Mouse (Mus musculus) brain, adult 2 months (tissue): ENCODE data around the gene Gtf2f2.
"Not testable (repeated sequence)": the region's sequence is repeated elsewhere in the genome, so short reads cannot be mapped to it uniquely, and the experiment has no call there.

Experiments used
- DNase-seq: peaks from one replicate; pipeline ENCODE4 v3.0.0; 2011; ENCODE audit warnings: low read depth, low spot score

The Gtf2f2 gene

DNA sequence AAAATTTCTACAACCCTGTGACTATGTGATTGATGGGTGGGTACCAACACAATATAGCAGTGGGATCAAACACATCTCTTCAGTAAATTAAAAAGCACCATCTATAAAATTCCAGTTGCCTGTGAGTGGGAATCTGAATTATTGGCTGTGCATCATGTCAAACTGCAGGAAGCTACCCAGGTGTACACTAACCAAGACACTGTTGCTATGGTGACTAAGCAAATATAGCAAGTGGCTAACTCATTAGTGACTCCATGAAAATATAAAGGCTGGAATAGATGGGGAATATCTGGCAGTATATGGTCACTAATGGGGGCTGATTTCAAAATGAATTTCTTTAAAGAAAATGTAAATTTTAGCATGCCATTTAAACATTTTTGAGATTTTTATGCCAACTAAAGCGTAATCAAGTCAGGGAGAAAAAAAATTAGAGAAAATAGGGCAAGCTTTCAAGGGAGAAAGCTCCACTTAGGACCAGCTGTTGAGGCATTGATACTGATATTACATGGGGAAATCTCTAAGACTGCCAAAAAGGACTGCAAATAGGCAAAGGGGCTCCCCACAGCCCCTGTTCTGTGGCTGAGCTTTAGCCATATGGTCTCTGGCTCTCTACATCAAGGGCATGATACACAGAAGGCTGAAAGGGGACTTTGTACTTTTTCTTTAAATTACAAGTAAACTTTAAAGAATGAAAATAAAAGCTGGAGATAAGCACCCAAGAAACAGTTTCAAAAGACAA, 87.2 kb downstream of the Gtf2f2 start:
- no peak for DNase-seq

DNA sequence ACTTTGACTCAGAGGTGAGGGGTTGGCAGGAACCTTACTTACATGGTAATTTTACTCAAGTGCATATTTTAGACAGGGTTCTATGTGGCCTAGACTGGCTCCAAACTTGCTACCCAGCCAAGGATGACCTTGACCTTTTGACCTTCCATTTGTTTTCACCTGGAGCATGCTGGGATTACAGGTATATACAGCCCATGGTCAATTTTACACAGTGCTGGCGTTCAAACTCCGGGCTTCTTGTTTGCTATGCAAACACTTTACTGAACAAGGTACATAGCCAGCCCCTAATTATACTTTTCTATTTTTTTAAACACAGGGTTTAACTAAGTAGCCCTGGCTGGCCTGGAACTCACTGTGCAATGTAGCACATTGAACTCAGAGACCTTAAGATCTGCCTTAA, 98.0 kb downstream of the Gtf2f2 start:
- DNase-seq = no peak

DNA sequence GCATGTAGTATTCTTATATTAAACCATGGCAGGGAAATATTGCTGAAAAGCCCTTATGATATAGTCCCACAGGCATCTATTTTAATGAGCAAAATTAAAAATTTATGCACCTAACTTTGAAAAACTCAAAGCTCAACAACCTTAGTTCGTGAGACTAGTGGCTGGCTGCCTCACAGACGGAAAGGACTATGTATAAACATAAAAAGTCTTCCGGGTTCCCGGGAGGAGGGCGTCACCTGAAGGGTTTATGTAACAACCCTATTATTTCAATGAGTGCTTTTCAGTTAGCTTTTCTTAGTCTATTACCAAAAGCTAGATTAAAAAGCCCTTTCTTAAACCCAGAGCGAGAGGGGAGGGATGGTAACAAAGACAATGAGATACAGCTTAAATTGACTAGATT, 98.7 kb downstream of the Gtf2f2 start:
- DNase-seq = no peak

- DNase-seq = no peak
These were observed 103.7 kb downstream of the Gtf2f2 start for GRCm38 (mm10) chr14:75906931-75907330.

DNA sequence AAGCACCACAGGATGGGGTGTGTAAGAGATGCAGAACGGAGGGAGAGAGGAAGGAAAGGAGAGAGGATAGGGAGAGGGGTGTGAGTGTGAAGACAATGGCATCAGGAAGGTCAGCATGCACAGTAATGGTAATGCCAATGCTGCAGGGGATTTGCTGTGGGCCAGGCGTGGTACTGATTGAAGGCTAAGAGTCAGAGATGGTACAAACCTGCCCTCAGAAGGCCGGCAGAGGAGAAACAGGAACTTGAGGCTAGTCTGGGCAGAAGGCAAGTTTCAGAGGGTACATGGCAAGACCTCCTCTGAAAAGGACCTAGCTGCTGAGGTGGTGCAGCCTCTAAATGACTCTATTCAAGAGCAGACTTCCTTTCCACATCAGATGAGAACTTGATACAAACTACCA, 105.7 kb downstream of the Gtf2f2 start:
- no peak for DNase-seq

DNA sequence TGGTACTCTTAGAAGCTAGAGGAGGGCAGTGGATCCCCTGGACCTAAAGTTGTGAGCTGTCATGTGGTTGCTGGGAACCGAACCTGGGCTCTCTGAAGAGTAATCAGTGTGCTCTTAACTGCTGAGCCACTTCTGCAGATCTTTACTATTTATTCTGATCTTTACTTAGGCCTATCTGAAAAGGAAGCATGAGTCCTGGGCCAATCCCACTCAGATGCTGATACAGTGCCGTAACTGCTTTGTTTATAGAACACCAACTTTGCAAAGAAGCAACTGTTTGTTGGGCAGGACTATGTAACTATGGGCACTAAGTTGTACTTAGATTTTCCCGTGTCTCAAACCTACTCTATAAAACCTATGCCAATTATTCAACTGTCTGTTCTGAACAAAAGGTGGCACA, 107.5 kb downstream of the Gtf2f2 start:
- no peak for DNase-seq

- no peak for DNase-seq
These were observed 108.7 kb downstream of the Gtf2f2 start for GRCm38 (mm10) chr14:75902013-75902412.

DNA sequence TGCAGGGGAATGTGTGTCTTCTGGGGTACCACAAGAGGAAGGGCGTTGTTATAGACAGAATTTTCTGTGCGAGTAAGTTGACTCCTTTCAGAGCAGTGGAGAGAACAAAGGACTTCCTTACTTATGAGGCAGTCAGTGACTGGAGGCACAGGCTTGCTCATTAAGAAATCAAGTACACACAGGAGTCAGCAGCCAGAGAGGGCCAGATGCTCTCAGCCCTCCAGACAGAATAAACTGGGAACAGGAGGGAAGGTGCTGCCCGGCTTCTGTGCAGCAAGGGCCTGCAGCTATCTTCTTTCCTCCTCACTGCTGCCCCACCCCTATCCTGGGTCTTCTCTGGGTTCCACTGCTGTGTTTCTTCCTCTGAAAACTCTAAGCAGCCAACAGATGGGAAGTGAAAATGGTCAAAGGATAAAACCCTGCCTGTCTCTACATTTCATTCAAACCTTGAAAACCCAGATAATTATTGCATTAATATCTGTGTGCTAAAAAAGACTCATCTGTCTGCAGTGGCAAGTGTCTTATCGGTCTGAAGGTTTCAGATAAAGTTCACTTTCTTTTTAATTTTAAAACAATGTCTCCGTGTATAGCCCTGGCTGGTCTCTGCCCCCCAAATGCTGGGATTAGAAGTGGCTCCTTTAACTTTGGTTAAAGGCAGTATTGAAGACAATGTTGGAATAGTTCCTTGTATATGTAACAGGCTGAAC, 109.7 kb downstream of the Gtf2f2 start:
- peak; percentile 60 for DNase-seq

GRCm38 (mm10) chr14:75899566-75899965, 111.1 kb downstream of the Gtf2f2 start:
- peak; percentile 96 for DNase-seq

GRCm38 (mm10) chr14:75892118-75892517, 118.5 kb downstream of the Gtf2f2 start:
- peak; percentile 96 for DNase-seq

- DNase-seq = no peak
These were observed 126.8 kb downstream of the Gtf2f2 start for GRCm38 (mm10) chr14:75883873-75884272.

- DNase-seq = no peak
These were observed 127.3 kb downstream of the Gtf2f2 start for GRCm38 (mm10) chr14:75883330-75883729.

DNA sequence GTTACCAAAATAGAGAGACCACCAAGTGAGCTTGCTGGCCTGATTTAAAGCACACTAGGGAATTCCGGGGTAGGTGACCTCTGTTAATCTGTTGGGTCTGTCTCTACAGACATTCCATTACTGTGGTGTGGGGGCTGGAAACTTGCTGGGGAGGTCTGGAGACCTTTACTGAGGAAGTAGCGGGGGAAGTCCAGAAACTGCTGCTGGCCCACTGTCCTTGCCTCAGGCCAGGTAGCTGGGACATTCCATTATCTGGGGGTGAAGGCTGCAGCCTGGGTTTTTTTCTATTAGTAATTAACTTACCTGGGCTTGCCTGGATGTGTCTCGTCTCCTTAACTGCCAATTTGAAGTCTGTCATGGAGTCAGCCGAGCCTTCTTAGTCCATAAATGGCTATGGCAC, 128.8 kb downstream of the Gtf2f2 start:
- no peak for DNase-seq

- peak; percentile 51 for DNase-seq
These were observed 131.7 kb downstream of the Gtf2f2 start for GRCm38 (mm10) chr14:75878980-75879379.

DNA sequence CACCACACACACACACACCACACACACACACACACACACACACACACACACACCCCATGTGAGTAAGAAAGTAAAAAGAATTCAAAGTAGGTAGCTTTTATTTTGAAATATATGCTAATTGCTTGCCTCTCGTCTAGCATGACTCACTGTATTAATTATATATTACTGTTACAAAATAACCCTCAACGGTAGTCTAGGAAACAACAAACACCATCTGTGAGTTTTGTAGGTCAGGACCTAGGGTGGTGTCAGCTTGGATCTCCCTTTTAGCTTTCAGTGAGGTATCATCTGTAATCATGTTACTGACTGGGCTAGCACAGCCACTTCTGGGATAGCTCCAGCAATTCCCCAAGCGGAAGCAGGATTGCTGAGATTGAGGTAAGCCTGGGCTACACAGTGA, 133.4 kb downstream of the Gtf2f2 start:
- DNase-seq = peak; percentile 51

DNA sequence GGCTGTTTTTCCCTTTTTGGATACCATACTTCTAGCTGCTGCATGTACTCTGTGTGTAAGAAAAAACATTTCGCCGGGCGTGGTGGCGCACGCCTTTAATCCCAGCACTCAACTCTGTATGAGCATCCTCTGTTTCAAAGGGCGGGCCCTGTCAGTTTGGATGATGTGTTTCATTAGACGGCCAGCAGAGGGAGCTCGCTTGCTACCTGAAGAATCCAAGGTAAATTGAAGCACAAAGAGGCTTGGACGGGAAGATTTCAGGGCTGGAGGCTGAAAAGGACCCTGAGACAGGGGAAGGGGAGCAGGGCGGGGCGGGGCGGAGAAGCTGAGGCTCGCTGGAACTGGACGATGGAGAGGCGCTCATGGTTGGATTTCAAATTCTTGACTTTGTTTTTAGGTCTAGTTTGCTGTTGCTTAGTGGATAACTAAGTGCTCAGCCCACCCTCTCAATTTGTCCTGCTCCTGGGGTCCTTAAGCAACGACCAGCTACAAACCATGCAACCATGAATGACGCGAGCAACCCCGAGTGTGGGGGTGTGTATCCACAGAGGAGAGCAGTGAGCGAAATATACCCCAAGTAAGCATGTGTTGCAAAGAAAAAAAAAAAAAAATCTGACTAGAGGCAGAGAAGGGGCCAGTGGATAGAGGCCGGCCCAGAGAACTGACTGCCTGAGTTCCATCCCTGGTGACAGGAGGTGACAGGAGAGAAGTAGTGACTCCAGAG, 134.2 kb downstream of the Gtf2f2 start:
- DNase-seq = peak; percentile 93

DNA sequence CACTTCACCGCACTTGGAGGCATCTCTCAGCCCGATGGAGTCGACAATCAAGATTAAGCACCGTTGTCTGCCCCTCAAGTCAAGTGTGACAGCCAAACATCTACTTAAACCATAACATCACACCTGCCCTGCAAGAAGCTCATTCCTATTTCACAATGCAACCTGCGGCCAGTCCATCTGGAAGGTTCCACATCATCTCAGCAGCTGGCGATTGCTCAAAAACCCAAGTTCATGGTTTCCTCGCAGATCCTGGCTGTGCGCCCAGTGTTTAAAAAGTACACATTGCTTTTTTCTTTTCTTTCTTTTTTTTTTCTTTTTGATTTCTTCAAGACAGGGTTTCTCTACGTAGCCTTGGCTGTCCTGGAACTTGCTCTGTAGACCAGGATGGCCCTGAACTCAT, 137.1 kb downstream of the Gtf2f2 start:
- no peak for DNase-seq

- DNase-seq = no peak
These were observed 138.9 kb downstream of the Gtf2f2 start for GRCm38 (mm10) chr14:75871750-75872149.

GRCm38 (mm10) chr14:75871111-75871510, 139.6 kb downstream of the Gtf2f2 start:
- no peak for DNase-seq

GRCm38 (mm10) chr14:75870631-75871030, 140.0 kb downstream of the Gtf2f2 start:
- DNase-seq = peak; percentile 88

DNA sequence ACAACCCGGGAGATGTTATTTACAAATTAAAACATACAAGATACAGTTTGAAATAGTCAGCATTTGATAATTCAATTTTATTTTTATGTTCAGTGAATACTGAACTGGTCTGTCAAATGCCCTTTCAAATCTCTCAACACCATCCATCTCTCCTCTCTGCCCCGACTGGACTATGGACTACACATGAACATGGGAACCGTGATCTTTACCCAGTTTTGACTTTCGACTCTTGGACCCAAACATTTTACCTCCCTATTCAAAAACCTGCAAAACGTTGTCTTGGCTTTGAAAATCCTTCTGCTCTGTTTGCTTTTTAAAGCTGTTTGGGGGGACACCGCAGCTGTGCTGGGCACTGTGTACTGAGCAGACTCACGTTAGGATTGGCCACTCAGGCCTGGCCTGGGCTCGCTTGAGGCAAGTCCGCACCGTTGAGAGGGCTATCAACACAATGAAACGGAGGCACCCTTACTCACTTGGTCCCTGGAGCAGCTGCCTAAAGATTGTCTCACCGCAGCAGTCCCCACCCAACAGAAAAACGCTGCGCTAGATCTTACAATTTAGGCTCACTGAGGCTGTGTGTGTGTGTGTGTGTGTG, 140.8 kb downstream of the Gtf2f2 start:
- DNase-seq = no peak

- not testable (repeated sequence) for DNase-seq
These were observed 142.6 kb downstream of the Gtf2f2 start for GRCm38 (mm10) chr14:75868028-75868427.
